Mouse (Mus musculus) thymus, postnatal 0 days (tissue): ENCODE results near the gene Iqsec1. TPM values are rescaled to one million over a fixed set of nuclear protein-coding genes. Genes with fewer than 3 reads are reported as not detected.

Source experiments
- DNase-seq: peaks from one replicate; pipeline ENCODE4 v3.0.0-alpha.2; 2015; ENCODE audit warnings: low spot score
- microRNA-seq: library from miRNA; unstranded; fragments of <30 nt; microRNA quantifications from one replicate; pipeline ENCODE4, GENCODE M21; 2016; ENCODE audit warnings: borderline number of aligned reads
- polyA plus RNA-seq: library from polyadenylated mRNA; unstranded; fragments of >200 nt; fragmentation: Nextera tagmentation; extraction: Ambion mirVana; gene quantifications from 2 replicates; pipeline ENCODE4 v1.2.1, GENCODE M21; 2015

The Iqsec1 gene
- polyA plus RNA-seq, 1 experiment from 2014 or later, result 5.4 TPM

GRCm38 (mm10) chr6:90622758-90623455, 365.6 kb downstream of the Iqsec1 start:
- DNase-seq, result peak; percentile 49

DNA sequence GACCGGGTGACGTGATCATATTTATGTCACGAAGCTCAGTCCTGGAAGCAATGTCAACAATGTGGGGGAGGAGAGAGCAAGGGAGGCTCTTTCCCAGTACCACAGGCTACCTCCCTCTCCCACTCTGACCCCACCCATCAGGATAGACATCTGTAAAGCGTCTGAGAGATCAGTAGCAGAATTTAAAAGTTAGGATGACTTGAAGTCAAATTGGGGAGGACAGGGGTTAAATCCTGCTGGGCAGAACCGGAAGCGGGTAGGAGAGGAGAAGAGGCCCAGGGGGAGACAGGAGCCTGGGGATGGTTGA, 366.9 kb downstream of the Iqsec1 start:
- DNase-seq, result no peak

GRCm38 (mm10) chr6:90620791-90621583, 367.5 kb downstream of the Iqsec1 start:
- DNase-seq, result no peak

GRCm38 (mm10) chr6:90619936-90620335, 368.5 kb downstream of the Iqsec1 start:
- no peak for DNase-seq

GRCm38 (mm10) chr6:90618821-90619636, 369.5 kb downstream of the Iqsec1 start:
- no peak for DNase-seq

DNA sequence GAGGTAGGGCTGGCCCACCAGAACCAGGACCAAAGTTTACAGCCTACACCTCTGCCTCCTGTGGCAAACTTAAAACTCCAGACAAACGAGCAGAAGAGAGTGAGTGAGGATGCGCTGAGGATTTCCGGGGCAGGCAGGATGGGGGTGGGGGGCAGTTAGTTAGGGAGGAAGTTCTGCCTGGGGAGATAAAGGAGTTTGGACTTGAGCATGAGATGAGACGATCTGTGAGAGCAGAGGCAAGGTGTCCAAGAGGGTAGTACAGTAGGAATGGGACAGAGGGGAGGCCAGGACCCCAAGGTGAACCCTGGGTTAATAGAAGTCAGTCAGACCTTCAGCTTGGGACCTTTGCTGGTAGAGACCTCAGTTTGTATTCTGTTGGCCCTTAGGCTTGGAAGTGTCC, 370.2 kb downstream of the Iqsec1 start:
- DNase-seq, result peak; percentile 53

GRCm38 (mm10) chr6:90616481-90616880, 372.0 kb downstream of the Iqsec1 start:
- DNase-seq, result no peak

DNA sequence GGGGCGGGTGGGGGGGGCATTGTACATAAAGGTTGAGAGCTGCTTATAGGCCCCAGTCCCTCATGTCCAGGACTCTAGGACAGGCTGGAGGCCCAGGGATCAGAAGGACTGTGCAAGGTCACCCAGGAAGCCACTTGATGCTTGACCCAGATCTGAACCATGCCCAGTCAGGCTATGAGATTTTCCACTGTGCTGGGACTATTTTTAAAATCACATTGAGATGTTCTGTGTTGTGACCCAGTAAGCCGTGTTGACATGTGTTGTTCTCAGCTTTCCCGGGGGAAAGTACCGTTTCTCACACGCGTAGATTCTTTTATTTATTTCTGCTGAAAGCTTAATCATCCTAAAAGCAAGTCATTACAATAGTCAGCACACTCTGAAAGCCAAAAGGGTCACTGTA, 372.5 kb downstream of the Iqsec1 start:
- no peak for DNase-seq

DNA sequence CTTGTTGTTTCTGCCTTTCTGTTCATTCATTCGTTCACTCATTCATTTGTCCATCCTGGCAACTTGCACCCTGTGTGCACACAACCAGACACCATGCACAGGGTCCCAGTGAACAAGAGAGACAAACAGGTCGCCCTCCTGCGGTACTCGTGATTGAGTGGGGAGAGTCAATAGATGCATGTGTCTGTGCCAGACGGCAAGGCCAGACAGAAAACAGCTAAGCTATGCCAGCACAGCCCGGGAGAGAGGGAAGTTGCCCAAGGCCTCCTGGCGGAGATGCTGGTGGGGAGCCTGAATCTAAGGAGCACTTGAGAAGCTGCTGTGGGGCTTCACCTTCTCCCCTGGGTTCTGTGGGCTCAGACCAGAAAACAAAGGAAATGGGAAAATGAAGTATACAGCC, 373.1 kb downstream of the Iqsec1 start:
- no peak for DNase-seq

DNA sequence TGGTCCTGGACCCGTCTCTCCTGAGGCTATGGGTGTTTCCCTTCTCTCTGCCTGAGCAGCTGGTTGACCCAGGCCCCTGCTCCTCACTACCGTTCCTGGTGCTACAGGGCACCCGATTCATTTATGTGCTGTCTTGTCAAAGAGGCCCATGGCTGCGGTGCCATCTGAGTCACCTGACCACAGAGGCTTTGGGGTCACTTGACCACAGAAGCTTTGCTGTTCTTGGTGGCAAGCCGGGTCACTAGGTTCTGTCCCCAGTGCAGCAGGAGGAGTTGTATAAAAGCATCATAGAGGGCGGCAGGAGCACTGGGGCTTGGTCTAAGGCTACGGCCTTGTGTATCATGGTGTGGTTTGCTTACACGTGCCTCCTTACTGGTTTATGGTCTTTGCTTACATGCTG, 375.2 kb downstream of the Iqsec1 start:
- no peak for DNase-seq

DNA sequence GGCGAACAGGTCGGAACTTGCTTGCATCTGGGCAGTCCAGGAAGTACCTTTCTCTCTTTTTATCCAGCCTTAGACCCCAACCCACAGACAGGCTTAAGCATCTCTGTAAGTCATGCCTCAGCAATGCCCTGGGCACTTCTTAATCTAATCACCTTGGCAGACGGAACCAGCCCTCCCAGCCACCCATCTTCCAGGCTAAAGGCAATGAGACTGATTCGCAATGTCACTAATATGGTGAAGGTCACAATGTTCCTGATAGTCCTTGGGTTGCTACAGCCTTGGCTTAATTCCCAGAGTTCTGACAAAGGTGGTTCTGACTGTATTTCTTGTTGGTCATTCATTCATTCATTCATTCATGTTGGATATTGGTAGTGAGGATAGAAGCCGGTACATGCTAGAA, 378.2 kb downstream of the Iqsec1 start:
- DNase-seq, result no peak

- DNase-seq, result peak; percentile 29
Measured at GRCm38 (mm10) chr6:90608186-90608585, 380.3 kb downstream of the Iqsec1 start.

DNA sequence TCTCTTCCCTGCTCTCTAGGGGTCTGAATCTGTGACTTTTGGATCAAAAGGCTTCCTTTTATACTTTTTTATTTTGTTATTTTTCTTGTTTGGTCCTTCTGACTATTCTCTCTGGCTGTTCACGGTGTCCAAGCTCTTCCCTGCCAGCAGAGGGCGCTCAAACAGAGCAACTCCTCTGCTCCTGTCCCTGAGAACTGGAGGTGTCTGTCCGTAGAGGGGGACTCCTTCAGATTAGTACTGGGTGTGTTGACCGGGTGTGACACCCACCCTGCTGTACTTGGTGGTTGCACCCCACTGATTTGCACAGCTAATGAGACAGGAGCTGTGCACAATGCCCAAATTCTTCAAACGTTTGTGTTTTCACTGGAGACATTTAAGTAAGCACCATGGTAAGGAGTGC, 381.3 kb downstream of the Iqsec1 start:
- DNase-seq, result peak; percentile 81

DNA sequence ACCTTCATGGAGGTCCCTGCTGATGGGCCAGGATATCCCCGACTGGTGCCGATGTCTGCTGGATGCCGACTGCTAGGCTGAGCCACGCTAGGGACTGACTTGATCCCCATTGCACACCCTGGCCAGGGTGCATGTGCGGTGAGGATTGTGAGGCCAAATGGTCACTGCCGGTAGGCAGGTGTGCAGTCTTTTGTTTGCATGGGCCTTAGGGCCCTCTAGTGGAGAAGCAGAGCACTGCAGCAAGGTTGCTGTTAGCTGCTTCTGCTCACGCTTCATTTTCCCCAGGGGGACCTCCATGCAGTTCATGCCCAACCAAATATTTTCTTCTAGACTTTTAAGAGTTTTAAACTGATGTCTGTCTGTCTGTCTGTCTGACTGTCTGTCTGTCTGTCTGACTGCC, 381.9 kb downstream of the Iqsec1 start:
- peak; percentile 80 for DNase-seq

Small RNAs within 50 kb of the gene (microRNA-seq; reads per million reads assigned to microRNA genes)
- not detected for gene Gm24816

Other genes with a start within 250 kb of the Iqsec1 start
- 36.0 and 37.9 TPM in 2 replicates for gene Nup210, start 128.1 kb upstream of the Iqsec1 start, polyA plus RNA-seq
- 6.2 and 7.0 TPM in 2 replicates for gene Hdac11, start 168.0 kb upstream of the Iqsec1 start, polyA plus RNA-seq
- gene Fbln2, start 223.8 kb upstream of the Iqsec1 start, polyA plus RNA-seq, result 97.2 and 117 TPM in 2 replicates